Mouse (Mus musculus) spleen, adult 2 months (tissue): ENCODE results near the gene Nat9.

Experiments
- CTCF ChIP-seq: fragments of 200-500 bp; IDR thresholded peaks from 2 replicates; pipeline ENCODE4 v1.5.1; 2011; ENCODE audit warnings: mild to moderate bottlenecking, inconsistent platforms; ENCODE audit not compliant: insufficient read depth, insufficient read length, insufficient replicate concordance; ENCODE audit errors: extremely low read depth
- POLR2A ChIP-seq: fragments of 200-500 bp; IDR thresholded peaks from 2 replicates; pipeline ENCODE4 v1.6.1; 2011; ENCODE audit warnings: low read depth, low read length, inconsistent platforms

DNA sequence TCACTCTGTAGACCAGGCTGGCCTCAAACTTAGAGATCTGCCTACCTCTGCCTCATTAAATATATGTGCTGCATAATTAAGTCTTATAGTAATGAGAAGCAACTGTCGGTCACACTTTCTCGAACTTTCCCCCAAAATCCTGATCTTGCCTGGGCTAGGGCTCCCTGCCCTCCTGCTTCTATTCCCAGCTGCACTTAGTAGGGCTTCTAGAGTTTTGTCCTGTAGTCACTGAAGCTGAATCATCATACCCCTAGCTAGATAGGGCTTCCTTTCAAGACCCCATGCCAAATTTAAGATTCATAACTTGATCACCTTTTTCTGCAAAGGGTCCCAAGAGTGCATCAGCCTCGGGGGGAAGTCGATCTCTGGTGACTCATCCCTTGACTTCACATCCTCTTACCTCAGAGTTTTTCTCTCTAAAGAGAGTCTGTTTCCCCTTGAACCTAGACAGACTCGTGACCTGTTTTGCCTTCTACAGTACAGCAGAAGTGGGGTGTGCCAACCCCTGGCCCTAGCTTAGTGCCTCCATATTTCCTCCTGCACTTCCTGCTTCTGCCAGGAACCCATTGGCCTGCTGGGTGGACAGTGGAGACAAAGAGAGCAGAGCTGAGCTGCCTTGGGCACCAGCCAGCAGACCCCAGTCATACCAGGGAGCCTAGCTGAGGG, 48.9 kb downstream of the Nat9 start:
- TF ChIP-seq CTCF (no peak), POLR2A (no peak)
